Mouse (Mus musculus) limb, embryonic 14.5 days (tissue): ENCODE measurements around the gene Fhit. TPM values are rescaled to one million over a fixed set of nuclear protein-coding genes. Genes with fewer than 3 reads are reported as not detected.

Experiments used
- ATAC-seq: fragments of 200-750 bp; cut with Nextera tagmentation; 2 replicates; pipeline ENCODE4 v1.8.0; 2017; ENCODE audit warnings: low read depth, moderate number of reproducible peaks, moderate TSS enrichment; ENCODE audit not compliant: low FRiP score
- DNase-seq: peaks from one replicate; pipeline ENCODE4 v3.0.0-alpha.2; 2015; ENCODE audit warnings: low spot score
- H3K27ac ChIP-seq: fragments of 300-500 bp; sonication (generic); replicated peaks from 2 replicates; pipeline ENCODE4 v1.5.1; 2014; ENCODE audit warnings: low read depth, mild to moderate bottlenecking, low read length, moderate library complexity, mixed read lengths
- H3K27me3 ChIP-seq: fragments of 300-500 bp; sonication (generic); 2 replicates; pipeline ENCODE4 v1.6.1; 2014; ENCODE audit warnings: low read length, mixed read lengths; ENCODE audit not compliant: control insufficient read depth, insufficient read depth
- H3K36me3 ChIP-seq: fragments of 300-500 bp; sonication (generic); 2 replicates; pipeline ENCODE4 v1.6.1; 2014; ENCODE audit warnings: mild to moderate bottlenecking, low read length, moderate library complexity, mixed read lengths; ENCODE audit not compliant: control insufficient read depth, insufficient read depth
- H3K4me1 ChIP-seq: fragments of 300-500 bp; sonication (generic); 2 replicates; pipeline ENCODE4 v1.6.1; 2014; ENCODE audit warnings: antibody characterized with exemption, low read length, mixed read lengths; ENCODE audit not compliant: control insufficient read depth, insufficient read depth
- H3K4me2 ChIP-seq: fragments of 300-500 bp; sonication (generic); replicated peaks from 2 replicates; pipeline ENCODE4 v1.6.1; 2014; ENCODE audit warnings: low read depth, mild to moderate bottlenecking, low read length, moderate library complexity; ENCODE audit not compliant: severe bottlenecking
- H3K4me3 ChIP-seq: fragments of 300-500 bp; sonication (generic); replicated peaks from 2 replicates; pipeline ENCODE4 v1.5.1; 2014; ENCODE audit warnings: low read length
- H3K9ac ChIP-seq: fragments of 300-500 bp; sonication (generic); 2 replicates; pipeline ENCODE4 v1.6.1; 2014; ENCODE audit warnings: mild to moderate bottlenecking, low read depth, low read length, moderate library complexity; ENCODE audit not compliant: severe bottlenecking
- H3K9me3 ChIP-seq: fragments of 300-500 bp; sonication (generic); 2 replicates; pipeline ENCODE4 v1.6.1; 2016; ENCODE audit warnings: low read length; ENCODE audit not compliant: control insufficient read depth
- POLR2A ChIP-seq: fragments of 200-500 bp; IDR thresholded peaks from 2 replicates; pipeline ENCODE4 v1.8.0; 2012; ENCODE audit warnings: inconsistent platforms, mild to moderate bottlenecking, moderate library complexity, borderline replicate concordance; ENCODE audit not compliant: insufficient read depth, insufficient read length; ENCODE audit errors: extremely low read depth
- WGBS: fragments of 180-500 bp; shearing (Covaris S2); extraction: QIAGEN DNeasy Blood & Tissue Kit; methylation state at CpG from one replicate; pipeline ENCODE4 v1.1.7; 2014; 5-methylcytosine and 5-hydroxymethylcytosine counted together
- polyA plus RNA-seq, 2 experiments: library from polyadenylated mRNA; depleted of rRNA in 1 of 2; stranded (reverse) in 1 of 2; unstranded in 1 of 2; fragments of >200 nt; fragmentation: Nextera tagmentation in 1 of 2; extraction: Ambion mirVana in 1 of 2; gene quantifications; 2 replicates each; pipeline versions ENCODE4 v1.2.1 to v1.2.3; 2012 to 2014

The Fhit gene
- polyA plus RNA-seq, 2 experiments, result 3.5 to 7.6 TPM

DNA sequence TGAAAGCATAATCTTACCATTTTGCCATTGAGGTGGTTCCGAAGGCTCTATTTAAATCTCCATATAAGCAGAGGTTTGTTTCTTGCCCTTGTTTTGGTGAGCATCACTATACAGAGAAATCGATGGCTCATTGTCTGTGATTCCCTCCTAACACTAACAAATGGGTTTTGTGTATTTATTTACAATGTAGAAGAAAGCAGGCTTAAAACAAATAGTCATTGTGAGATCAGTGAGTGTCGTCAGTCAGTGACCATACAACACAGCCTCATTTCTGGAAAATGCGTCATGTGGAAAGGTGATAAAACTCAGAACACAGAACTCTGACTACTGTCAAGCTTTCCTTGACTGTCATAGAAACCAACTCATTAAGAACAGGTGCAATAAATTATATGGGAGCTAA is 1632.6 kb downstream of the Fhit start:
- no peak overlapping the region for H3K27ac ChIP-seq
- no peaks in the 10 kb centered on the region for H3K36me3 ChIP-seq
- H3K4me1 ChIP-seq, result no peaks in the 10 kb centered on the region
- no peak for DNase-seq
- no peak overlapping the region for H3K4me3 ChIP-seq
- ATAC-seq, result no peak
- H3K9ac ChIP-seq, result no peak overlapping the region
- H3K9me3 ChIP-seq, result no peaks in the 10 kb centered on the region
- H3K4me2 ChIP-seq, result no peak overlapping the region
- no peaks in the 10 kb centered on the region for H3K27me3 ChIP-seq
- no peak for TF ChIP-seq POLR2A
- 79% methylated on average over 4 of the region's 4 CpGs for WGBS

- no peak overlapping the region for H3K27ac ChIP-seq
- no peak overlapping the region for H3K9ac ChIP-seq
- no peaks in the 10 kb centered on the region for H3K27me3 ChIP-seq
- no peaks in the 10 kb centered on the region for H3K9me3 ChIP-seq
- no peaks in the 10 kb centered on the region for H3K36me3 ChIP-seq
- no peaks in the 10 kb centered on the region for H3K4me1 ChIP-seq
- no peak overlapping the region for H3K4me2 ChIP-seq
- no peak for ATAC-seq
- TF ChIP-seq POLR2A, result no peak
- no peak for DNase-seq
- no peak overlapping the region for H3K4me3 ChIP-seq
- 89% methylated on average over 3 of the region's 3 CpGs for WGBS
These were observed 1635.7 kb downstream of the Fhit start for GRCm38 (mm10) chr14:9526136-9526535.

DNA sequence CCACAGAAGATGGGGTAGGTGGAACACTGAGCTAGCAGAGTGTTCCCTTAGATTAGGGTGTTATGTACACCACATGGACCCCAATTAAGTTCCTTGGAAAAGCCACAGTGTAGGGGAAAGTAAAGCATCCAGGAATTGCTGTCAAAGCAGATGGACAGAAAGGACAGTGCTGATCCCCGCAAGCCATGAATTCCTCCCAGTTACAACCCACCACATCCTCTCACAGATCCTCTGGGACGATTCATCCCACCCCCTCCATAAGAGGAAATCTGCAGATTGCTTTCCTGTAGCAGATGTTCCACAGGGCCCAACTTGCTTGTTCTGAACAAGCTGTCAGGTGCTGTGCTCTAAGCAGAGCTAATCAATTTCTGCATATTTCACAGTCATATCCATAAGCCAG is 1644.2 kb downstream of the Fhit start:
- Histone ChIP-seq H3K36me3 (no peaks in the 10 kb centered on the region), H3K9ac (no peak overlapping the region), H3K4me3 (no peak overlapping the region), H3K27ac (no peak overlapping the region), H3K4me1 (no peaks in the 10 kb centered on the region), H3K9me3 (no peaks in the 10 kb centered on the region), H3K4me2 (no peak overlapping the region), H3K27me3 (no peaks in the 10 kb centered on the region)
- 46% methylated on average over 2 of the region's 2 CpGs for WGBS
- DNase-seq (no peak), ATAC-seq (no peak)
- no peak for TF ChIP-seq POLR2A

- Histone ChIP-seq H3K9me3 (no peaks in the 10 kb centered on the region), H3K4me3 (no peak overlapping the region), H3K9ac (no peak overlapping the region), H3K4me2 (no peak overlapping the region), H3K27ac (no peak overlapping the region), H3K27me3 (no peaks in the 10 kb centered on the region), H3K36me3 (no peaks in the 10 kb centered on the region), H3K4me1 (no peaks in the 10 kb centered on the region)
- no peak for DNase-seq
- ATAC-seq, result no peak
- TF ChIP-seq POLR2A, result no peak
- 86% methylated on average over 1 of the region's 1 CpGs for WGBS
These were observed 1652.2 kb downstream of the Fhit start for GRCm38 (mm10) chr14:9509678-9510077.

Other genes with a start within 250 kb of the Fhit start
- 0.48 and 0.59 TPM in 2 replicates for gene Gm3839, start 194.7 kb upstream of the Fhit start, polyA plus RNA-seq (2012; rRNA removed)
- 1.5 and 1.7 TPM in 2 replicates for gene Gm3839, start 194.7 kb upstream of the Fhit start, polyA plus RNA-seq (2014; fragmentation: Nextera tagmentation; extraction: Ambion mirVana)